Mouse (Mus musculus): ENCODE results near the gene Grwd1. TPM values are rescaled to one million over a fixed set of nuclear protein-coding genes. Genes with fewer than 3 reads are reported as not detected.
"Not testable (repeated sequence)": the region's sequence is repeated elsewhere in the genome, so short reads cannot be mapped to it uniquely, and the experiment has no call there.

The Grwd1 gene
- 116 and 156 TPM in 2 replicates for polyA plus RNA-seq (2016; fragmentation: Nextera tagmentation; extraction: Ambion mirVana)

GRCm38 (mm10) chr7:45830427-45831127, at the start of gene Grwd1:
TSS of gene Grwd1 (minus strand) at chr7:45830944.
- H3K36me3 ChIP-seq, result peaks cover 41% of the 10 kb centered on the region
- peaks cover 47% of the 10 kb centered on the region for H3K27me3 ChIP-seq (ENCODE audit: low read depth, poor library complexity, severe bottlenecking)
- WGBS, result under 1% methylated on average over 35 of the region's 35 CpGs
- peak; percentile 92 for DNase-seq (ENCODE audit: low spot score)
- H3K27ac ChIP-seq, result peak within 1 kb of the TSS; percentile 85
- no peaks in the 10 kb centered on the region for H3K9me3 ChIP-seq (replicated peaks)
- H3K4me3 ChIP-seq, result peak within 1 kb of the TSS; percentile 94
- peaks cover 36% of the 10 kb centered on the region for H3K4me1 ChIP-seq

GRCm38 (mm10) chr7:45880531-45880930, 49.8 kb upstream of the Grwd1 start:
- 94% methylated on average over 4 of the region's 4 CpGs for WGBS
- no peak overlapping the region for H3K27ac ChIP-seq
- no peaks in the 10 kb centered on the region for H3K27me3 ChIP-seq (ENCODE audit: low read depth, poor library complexity, severe bottlenecking)
- no peak overlapping the region for H3K4me3 ChIP-seq
- no peaks in the 10 kb centered on the region for H3K9me3 ChIP-seq (replicated peaks)
- no peaks in the 10 kb centered on the region for H3K4me1 ChIP-seq
- no peak for DNase-seq (ENCODE audit: low spot score)
- H3K36me3 ChIP-seq, result peaks cover 98% of the 10 kb centered on the region

GRCm38 (mm10) chr7:45878278-45878677, 47.5 kb upstream of the Grwd1 start, which contains the start of gene Grin2d:
TSS of gene Grin2d (minus strand) at chr7:45878378.
- WGBS, result 97% methylated on average over 1 of the region's 1 CpGs
- not testable (repeated sequence) for DNase-seq (ENCODE audit: low spot score); H3K9me3 ChIP-seq (replicated peaks); H3K4me3 ChIP-seq; H3K27ac ChIP-seq; H3K27me3 ChIP-seq (ENCODE audit: low read depth, poor library complexity, severe bottlenecking)
- Histone ChIP-seq H3K4me1 (peaks cover 17% of the 10 kb centered on the region), H3K36me3 (peaks cover 93% of the 10 kb centered on the region)

GRCm38 (mm10) chr7:45876895-45877294, 46.2 kb upstream of the Grwd1 start:
- WGBS, result 97% methylated on average over 7 of the region's 7 CpGs
- Histone ChIP-seq H3K9me3 (replicated peaks) (no peaks in the 10 kb centered on the region), H3K4me1 (peaks cover 17% of the 10 kb centered on the region), H3K4me3 (no peak overlapping the region), H3K27me3 (ENCODE audit: low read depth, poor library complexity, severe bottlenecking) (peaks cover 5% of the 10 kb centered on the region), H3K36me3 (peaks cover 79% of the 10 kb centered on the region), H3K27ac (no peak overlapping the region)
- DNase-seq (ENCODE audit: low spot score), result no peak

- Histone ChIP-seq H3K27me3 (ENCODE audit: low read depth, poor library complexity, severe bottlenecking) (peaks cover 40% of the 10 kb centered on the region), H3K4me1 (peaks cover 43% of the 10 kb centered on the region), H3K36me3 (peaks cover 43% of the 10 kb centered on the region), H3K9me3 (replicated peaks) (no peaks in the 10 kb centered on the region), H3K27ac (peak overlapping the region; percentile 93), H3K4me3 (peak overlapping the region; percentile 74)
- peak; percentile 74 for DNase-seq (ENCODE audit: low spot score)
- 4% methylated on average over 28 of the region's 28 CpGs for WGBS
These were observed 42.6 kb upstream of the Grwd1 start for GRCm38 (mm10) chr7:45873061-45873947.

- Histone ChIP-seq H3K27ac (peak within 1 kb of the TSS; percentile 93), H3K36me3 (peaks cover 38% of the 10 kb centered on the region), H3K9me3 (replicated peaks) (no peaks in the 10 kb centered on the region), H3K4me1 (peaks cover 50% of the 10 kb centered on the region), H3K27me3 (ENCODE audit: low read depth, poor library complexity, severe bottlenecking) (peaks cover 47% of the 10 kb centered on the region), H3K4me3 (peak within 1 kb of the TSS; percentile 74)
- under 1% methylated on average over 18 of the region's 18 CpGs for WGBS
- DNase-seq (ENCODE audit: low spot score), result peak; percentile 92
These were observed 41.9 kb upstream of the Grwd1 start, which contains the start of gene Kdelr1 for GRCm38 (mm10) chr7:45872624-45873023. TSS of gene Kdelr1 (plus strand) at chr7:45872772.

- peak overlapping the region; percentile 53; the same call in 1 of the 2 replicates for H3K27ac ChIP-seq
- peak overlapping the region; percentile 45 for H3K4me3 ChIP-seq
- H3K36me3 ChIP-seq, result peaks cover 16% of the 10 kb centered on the region
- no peaks in the 10 kb centered on the region for H3K9me3 ChIP-seq (replicated peaks)
- DNase-seq (ENCODE audit: low spot score), result peak; percentile 55
- H3K27me3 ChIP-seq (ENCODE audit: low read depth, poor library complexity, severe bottlenecking), result peaks cover 66% of the 10 kb centered on the region
- 1% methylated on average over 30 of the region's 30 CpGs for WGBS
- H3K4me1 ChIP-seq, result peaks cover 68% of the 10 kb centered on the region
These were observed 39.7 kb upstream of the Grwd1 start for GRCm38 (mm10) chr7:45870282-45871058.

GRCm38 (mm10) chr7:45869787-45870186, 39.0 kb upstream of the Grwd1 start:
- Histone ChIP-seq H3K27me3 (ENCODE audit: low read depth, poor library complexity, severe bottlenecking) (peaks cover 70% of the 10 kb centered on the region), H3K4me1 (peaks cover 65% of the 10 kb centered on the region), H3K36me3 (peaks cover 9% of the 10 kb centered on the region), H3K9me3 (replicated peaks) (no peaks in the 10 kb centered on the region), H3K27ac (no peak overlapping the region), H3K4me3 (peak overlapping the region; percentile 45)
- DNase-seq (ENCODE audit: low spot score), result peak; percentile 46
- 2% methylated on average over 14 of the region's 14 CpGs for WGBS

GRCm38 (mm10) chr7:45869107-45869670, 38.4 kb upstream of the Grwd1 start:
- H3K4me1 ChIP-seq, result peaks cover 59% of the 10 kb centered on the region

GRCm38 (mm10) chr7:45867871-45868270, 37.1 kb upstream of the Grwd1 start:
- H3K4me1 ChIP-seq, result peaks cover 51% of the 10 kb centered on the region
- H3K36me3 ChIP-seq, result no peaks in the 10 kb centered on the region
- DNase-seq (ENCODE audit: low spot score), result no peak
- peaks cover 70% of the 10 kb centered on the region for H3K27me3 ChIP-seq (ENCODE audit: low read depth, poor library complexity, severe bottlenecking)
- 0 out of 2 replicates have a peak overlapping the region, but pooled peaks have one; percentile 0 for H3K4me3 ChIP-seq
- no peaks in the 10 kb centered on the region for H3K9me3 ChIP-seq (replicated peaks)
- 21% methylated on average over 2 of the region's 2 CpGs for WGBS
- H3K27ac ChIP-seq, result no peak overlapping the region

More at GRCm38 (mm10) chr7:45869107-45869670, 38.4 kb upstream of the Grwd1 start:
- no peak overlapping the region for H3K27ac ChIP-seq
- no peaks in the 10 kb centered on the region for H3K9me3 ChIP-seq (replicated peaks)
- WGBS, result 8% methylated on average over 8 of the region's 8 CpGs
- H3K36me3 ChIP-seq, result peaks cover 3% of the 10 kb centered on the region
- H3K4me3 ChIP-seq, result peak overlapping the region; percentile 45
- no peak for DNase-seq (ENCODE audit: low spot score)
- H3K27me3 ChIP-seq (ENCODE audit: low read depth, poor library complexity, severe bottlenecking), result peaks cover 70% of the 10 kb centered on the region

GRCm38 (mm10) chr7:45865925-45866910, 35.5 kb upstream of the Grwd1 start:
- Histone ChIP-seq H3K36me3 (no peaks in the 10 kb centered on the region), H3K4me1 (peaks cover 51% of the 10 kb centered on the region), H3K27me3 (ENCODE audit: low read depth, poor library complexity, severe bottlenecking) (peaks cover 72% of the 10 kb centered on the region), H3K4me3 (peak overlapping the region; percentile 71), H3K9me3 (replicated peaks) (no peaks in the 10 kb centered on the region), H3K27ac (peak overlapping the region; percentile 92)
- WGBS, result under 1% methylated on average over 109 of the region's 117 CpGs
- peak; percentile 96 for DNase-seq (ENCODE audit: low spot score)
